30 mouse cellular contexts compared by ENCODE assay signal in genomic region chr4:72391887-72392435, GRCm38 (mm10).
DNase-seq lines count a peak whose midpoint lies in the region; ATAC-seq and TF ChIP-seq lines count a peak whose summit lies in the region.
"Had no signal": no experiment of that assay in that cellular context is flagged by ENCODE, and none has a peak within 500 bp of the region (broad histone marks: within the 10 kb centered on the region; RNA-seq: fewer than 3 reads in every experiment).

No protein-coding gene starts in this region.

- intact Hi-C loops in left cerebral cortex, postnatal 4 days (cut with DNase I), result no loop called here

- peak; percentile 50; the same call in 1 of the 2 replicates for ATAC-seq in midbrain, embryonic 15.5 days (replicated peaks)
- ATAC-seq in midbrain, embryonic 16.5 days, result no peak; the same call in 1 of the 2 replicates
- peak; percentile 34; the same call in 1 of the 2 replicates for ATAC-seq in hindbrain, embryonic 14.5 days (ENCODE audit: low FRiP score)
- peak; percentile 46; the same call in 1 of the 2 replicates for ATAC-seq in neural tube, embryonic 14.5 days (ENCODE audit: low read depth)
- ATAC-seq: forebrain, embryonic 15.5 days; inflammation-experienced regulatory T-cells, adult 6 months; Patski had no signal

- no peaks in the 10 kb centered on the region for H3K9me3 ChIP-seq in midbrain, embryonic 15.5 days
- no peaks in the 10 kb centered on the region for H3K9me3 ChIP-seq in midbrain, embryonic 16.5 days (replicated peaks; ENCODE audit: control insufficient read depth, low read length, poor library complexity, severe bottlenecking)
- H3K9me3 ChIP-seq in hindbrain, embryonic 14.5 days (ENCODE audit: control insufficient read depth, low read length), result no peaks in the 10 kb centered on the region
- H3K9me3 ChIP-seq in neural tube, embryonic 14.5 days (ENCODE audit: control insufficient read depth, low read length), result no peaks in the 10 kb centered on the region
- H3K9me3 ChIP-seq: embryonic facial prominence, embryonic 13.5 days; forebrain, embryonic 10.5 days; forebrain, embryonic 15.5 days; kidney, embryonic 15.5 days; stomach, embryonic 15.5 days had no signal

- H3K9ac ChIP-seq in midbrain, embryonic 15.5 days, result no peak overlapping the region
- H3K9ac ChIP-seq in midbrain, embryonic 16.5 days (ENCODE audit: low read depth, low read length), result no peak overlapping the region
- no peak overlapping the region for H3K9ac ChIP-seq in hindbrain, embryonic 14.5 days
- no peak overlapping the region for H3K9ac ChIP-seq in neural tube, embryonic 14.5 days (replicated peaks; ENCODE audit: low read depth, low read length)
- H3K9ac ChIP-seq: embryonic facial prominence, embryonic 13.5 days; forebrain, embryonic 15.5 days; kidney, embryonic 15.5 days; liver, embryonic 14.5 days; stomach, embryonic 15.5 days had no signal

- H3K27me3 ChIP-seq in midbrain, embryonic 15.5 days (replicated peaks), result no peaks in the 10 kb centered on the region; the same call in 1 of the 2 replicates
- no peaks in the 10 kb centered on the region for H3K27me3 ChIP-seq in midbrain, embryonic 16.5 days (ENCODE audit: control insufficient read depth, insufficient read depth, low read depth, low read length)
- H3K27me3 ChIP-seq in hindbrain, embryonic 14.5 days (ENCODE audit: control insufficient read depth, insufficient read depth, low read length), result 0 out of 2 replicates have a peak, but pooled peaks cover 11% of the 10 kb centered on the region
- no peaks in the 10 kb centered on the region; the same call in 1 of the 2 replicates for H3K27me3 ChIP-seq in neural tube, embryonic 14.5 days (ENCODE audit: control insufficient read depth, insufficient read depth, low read length)
- H3K27me3 ChIP-seq in kidney, adult 2 months (replicated peaks; ENCODE audit: control insufficient read depth, insufficient read depth, low read length), result no peaks in the 10 kb centered on the region
- H3K27me3 ChIP-seq: kidney, embryonic 15.5 days; Patski; stomach, embryonic 15.5 days had no signal

- no peak for TF ChIP-seq CTCF in kidney, adult 2 months (conservative IDR thresholded peaks at IDR 0.05; ENCODE audit: insufficient read depth, insufficient read length, low read depth, low read length)

- no peaks in the 10 kb centered on the region for H3K4me1 ChIP-seq in midbrain, embryonic 15.5 days
- H3K4me1 ChIP-seq in midbrain, embryonic 16.5 days (ENCODE audit: control insufficient read depth, insufficient read depth, low read length), result no peaks in the 10 kb centered on the region
- no peaks in the 10 kb centered on the region for H3K4me1 ChIP-seq in hindbrain, embryonic 14.5 days (replicated peaks; ENCODE audit: control insufficient read depth, insufficient read depth, low read length)
- no peaks in the 10 kb centered on the region for H3K4me1 ChIP-seq in neural tube, embryonic 14.5 days (ENCODE audit: control insufficient read depth, insufficient read depth, low read length)
- no peaks in the 10 kb centered on the region for H3K4me1 ChIP-seq in kidney, adult 2 months (ENCODE audit: control insufficient read depth, insufficient read depth, low read length)
- H3K4me1 ChIP-seq: embryonic facial prominence, embryonic 13.5 days; forebrain, embryonic 10.5 days; forebrain, embryonic 15.5 days; stomach, embryonic 15.5 days had no signal

- TF ChIP-seq POLR2A in kidney, adult 2 months (IDR thresholded peaks at IDR 0.05; ENCODE audit: low read depth, low read length), result no peak

- H3K4me2 ChIP-seq in midbrain, embryonic 15.5 days, result no peak overlapping the region
- H3K4me2 ChIP-seq in midbrain, embryonic 16.5 days (ENCODE audit: low read length), result no peak overlapping the region
- H3K4me2 ChIP-seq in hindbrain, embryonic 14.5 days (replicated peaks), result no peak overlapping the region
- no peak overlapping the region for H3K4me2 ChIP-seq in neural tube, embryonic 14.5 days (ENCODE audit: low read depth, low read length)
- H3K4me2 ChIP-seq: embryonic facial prominence, embryonic 13.5 days; forebrain, embryonic 15.5 days; heart, embryonic 11.5 days; kidney, embryonic 15.5 days; stomach, embryonic 15.5 days had no signal

- no peak overlapping the region for H3K27ac ChIP-seq in midbrain, embryonic 15.5 days
- no peak overlapping the region for H3K27ac ChIP-seq in midbrain, embryonic 16.5 days (ENCODE audit: low read length)
- H3K27ac ChIP-seq in hindbrain, embryonic 14.5 days, result no peak overlapping the region
- H3K27ac ChIP-seq in neural tube, embryonic 14.5 days (ENCODE audit: low read depth, low read length), result no peak overlapping the region
- H3K27ac ChIP-seq in kidney, adult 2 months (ENCODE audit: insufficient read depth, low read depth, low read length), result no peak overlapping the region
- H3K27ac ChIP-seq: embryonic facial prominence, embryonic 13.5 days; forebrain, embryonic 10.5 days; forebrain, embryonic 15.5 days; kidney, embryonic 15.5 days; layer of hippocampus, adult 2 months; liver, embryonic 14.5 days; stomach, embryonic 15.5 days had no signal

- 63% methylated on average over 3 of the region's 3 CpGs for WGBS in midbrain, embryonic 15.5 days
- 75% methylated on average over 3 of the region's 3 CpGs for WGBS in midbrain, embryonic 16.5 days
- 83% methylated on average over 3 of the region's 3 CpGs for WGBS in hindbrain, embryonic 14.5 days
- WGBS in neural tube, embryonic 14.5 days, result 66% methylated on average over 3 of the region's 3 CpGs
- 55% methylated on average over 3 of the region's 3 CpGs for WGBS in kidney, adult 2 months

- H3K4me3 ChIP-seq in midbrain, embryonic 15.5 days, result no peak overlapping the region
- H3K4me3 ChIP-seq in midbrain, embryonic 16.5 days (ENCODE audit: low read depth, low read length), result no peak overlapping the region
- H3K4me3 ChIP-seq in hindbrain, embryonic 14.5 days (replicated peaks; ENCODE audit: low read length), result no peak overlapping the region
- H3K4me3 ChIP-seq in neural tube, embryonic 14.5 days (ENCODE audit: low read depth, low read length), result no peak overlapping the region
- H3K4me3 ChIP-seq in kidney, adult 2 months (ENCODE audit: insufficient read depth, low read depth, low read length), result no peak overlapping the region
- H3K4me3 ChIP-seq: embryonic facial prominence, embryonic 13.5 days; forebrain, embryonic 10.5 days; forebrain, embryonic 15.5 days; kidney, embryonic 15.5 days; layer of hippocampus, adult 2 months; stomach, embryonic 15.5 days had no signal

- DNase-seq in left cerebral cortex, postnatal 4 days, result peak; percentile 53
- no peak for DNase-seq in left cerebral cortex, adult 9 months (ENCODE audit: low spot score in 2 of 2)
- DNase-seq in hindbrain, embryonic 14.5 days (ENCODE audit: low spot score), result no peak
- DNase-seq in kidney, adult 2 months, result no peak
- DNase-seq: adrenal gland, postnatal 14 days; cerebellum, adult 11 months; cerebellum, adult 9-11 months; gastrocnemius, postnatal 25 days; heart, adult 18-20 months; heart, postnatal 36 days; kidney, adult 11 months; kidney, postnatal 25 days; layer of hippocampus, postnatal 36 days; liver; lung, adult 2 months; lung, postnatal 10 days; right cerebral cortex, postnatal 25 days had no signal

- no peaks in the 10 kb centered on the region for H3K36me3 ChIP-seq in midbrain, embryonic 15.5 days (replicated peaks)
- no peaks in the 10 kb centered on the region for H3K36me3 ChIP-seq in midbrain, embryonic 16.5 days (ENCODE audit: control insufficient read depth, insufficient read depth, low read length)
- H3K36me3 ChIP-seq in hindbrain, embryonic 14.5 days (replicated peaks; ENCODE audit: control insufficient read depth, insufficient read depth), result no peaks in the 10 kb centered on the region
- H3K36me3 ChIP-seq in neural tube, embryonic 14.5 days (ENCODE audit: control insufficient read depth, insufficient read depth, low read length), result no peaks in the 10 kb centered on the region
- no peaks in the 10 kb centered on the region for H3K36me3 ChIP-seq in kidney, adult 2 months (ENCODE audit: control insufficient read depth, insufficient read depth, low read length)
- H3K36me3 ChIP-seq: embryonic facial prominence, embryonic 13.5 days; forebrain, embryonic 10.5 days; forebrain, embryonic 15.5 days; kidney, embryonic 15.5 days; stomach, embryonic 15.5 days had no signal
